Mouse (Mus musculus) embryonic facial prominence, embryonic 15.5 days (tissue): ENCODE results near the gene Kansl1l. TPM values are rescaled to one million over a fixed set of nuclear protein-coding genes. Genes with fewer than 3 reads are reported as not detected.
"Not testable (repeated sequence)": the region's sequence is repeated elsewhere in the genome, so short reads cannot be mapped to it uniquely, and the experiment has no call there.

Experiments
- ATAC-seq: fragments of 200-750 bp; cut with Nextera tagmentation; 2 replicates; pipeline ENCODE4 v1.8.0; 2017; ENCODE audit warnings: low read depth, moderate TSS enrichment; ENCODE audit not compliant: insufficient number of reproducible peaks, low FRiP score, low TSS enrichment
- H3K27ac ChIP-seq: fragments of 300-500 bp; sonication (generic); replicated peaks from 2 replicates; pipeline ENCODE4 v1.5.1; 2015; ENCODE audit warnings: mild to moderate bottlenecking, inconsistent platforms
- H3K27me3 ChIP-seq: fragments of 300-500 bp; sonication (generic); 2 replicates; pipeline ENCODE4 v1.6.1; 2015; ENCODE audit warnings: inconsistent platforms
- H3K36me3 ChIP-seq: fragments of 300-500 bp; sonication (generic); 2 replicates; pipeline ENCODE4 v1.6.1; 2015; ENCODE audit warnings: mild to moderate bottlenecking, inconsistent platforms
- H3K4me1 ChIP-seq: fragments of 300-500 bp; sonication (generic); 2 replicates; pipeline ENCODE4 v1.6.1; 2015; ENCODE audit warnings: inconsistent platforms
- H3K4me2 ChIP-seq: fragments of 300-500 bp; sonication (generic); replicated peaks from 2 replicates; pipeline ENCODE4 v1.6.1; 2015; ENCODE audit warnings: mild to moderate bottlenecking, inconsistent platforms
- H3K4me3 ChIP-seq: fragments of 300-500 bp; sonication (generic); replicated peaks from 2 replicates; pipeline ENCODE4 v1.5.1; 2015; ENCODE audit warnings: mild to moderate bottlenecking, inconsistent platforms
- H3K9ac ChIP-seq: fragments of 300-500 bp; sonication (generic); 2 replicates; pipeline ENCODE4 v1.6.1; 2015; ENCODE audit warnings: inconsistent platforms
- H3K9me3 ChIP-seq: fragments of 300-500 bp; sonication (generic); replicated peaks from 2 replicates; pipeline ENCODE4 v1.6.1; 2016; ENCODE audit warnings: inconsistent platforms
- WGBS: fragments of 180-500 bp; shearing (Covaris S2); methylation state at CpG from one replicate; pipeline ENCODE4 v1.1.7; 2015; 5-methylcytosine and 5-hydroxymethylcytosine counted together
- polyA plus RNA-seq: library from polyadenylated mRNA; unstranded; fragments of >200 nt; fragmentation: Nextera tagmentation; extraction: Ambion mirVana; gene quantifications from 2 replicates; pipeline ENCODE4 v1.2.1, GENCODE M21; 2015

Gene Kansl1l
- polyA plus RNA-seq, 1 experiment from 2014 or later, result 16.9 TPM

DNA sequence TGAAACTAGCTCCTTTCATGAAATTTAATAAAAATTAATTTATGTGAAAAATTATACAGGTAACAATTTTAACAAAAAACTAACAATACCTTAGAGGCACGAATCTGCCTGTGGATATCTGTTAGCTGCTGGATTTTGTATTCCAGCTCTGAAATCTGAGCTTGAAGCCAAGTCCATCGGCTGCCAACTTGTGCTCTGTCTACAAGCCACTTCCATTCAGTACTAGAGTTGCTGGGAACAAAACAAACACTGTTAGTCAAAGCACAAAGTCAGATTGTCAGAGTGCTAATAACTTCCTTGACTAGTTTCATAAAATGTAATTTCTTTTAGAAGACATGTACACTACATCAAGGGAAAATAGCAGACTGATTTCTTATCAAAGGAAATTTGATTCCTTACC, 39.5 kb downstream of the Kansl1l start:
- Histone ChIP-seq H3K9ac (no peak overlapping the region), H3K4me2 (no peak overlapping the region), H3K27ac (no peak overlapping the region), H3K9me3 (no peaks in the 10 kb centered on the region), H3K27me3 (no peaks in the 10 kb centered on the region), H3K4me3 (no peak overlapping the region), H3K4me1 (no peaks in the 10 kb centered on the region), H3K36me3 (no peaks in the 10 kb centered on the region)
- ATAC-seq, result no peak
- 43% methylated on average over 2 of the region's 2 CpGs for whole genome bisulfite sequencing

DNA sequence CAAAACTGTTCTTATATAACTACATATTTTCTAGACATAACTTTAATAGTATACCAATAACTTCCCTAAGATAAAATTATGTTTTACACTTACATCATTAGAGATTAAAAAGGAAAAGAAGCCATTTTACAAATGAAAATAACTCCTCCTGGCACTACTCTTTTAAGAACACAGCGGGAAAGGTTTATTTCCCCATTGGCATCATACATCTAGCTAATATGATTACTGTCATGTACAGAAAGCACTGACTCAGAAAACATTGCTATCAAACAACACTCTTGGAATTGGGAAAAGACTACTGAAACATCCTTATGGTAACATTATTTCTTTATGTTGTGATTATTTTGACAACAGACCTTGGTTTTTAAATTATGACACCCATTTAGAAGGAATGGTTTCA, 48.6 kb downstream of the Kansl1l start:
- Histone ChIP-seq H3K9me3 (no peaks in the 10 kb centered on the region), H3K9ac (no peak overlapping the region), H3K4me3 (no peak overlapping the region), H3K27me3 (no peaks in the 10 kb centered on the region), H3K4me1 (no peaks in the 10 kb centered on the region), H3K27ac (no peak overlapping the region), H3K36me3 (peaks cover 13% of the 10 kb centered on the region; the same call in 1 of the 2 replicates), H3K4me2 (no peak overlapping the region)
- 92% methylated on average over 1 of the region's 1 CpGs for WGBS
- ATAC-seq, result no peak

DNA sequence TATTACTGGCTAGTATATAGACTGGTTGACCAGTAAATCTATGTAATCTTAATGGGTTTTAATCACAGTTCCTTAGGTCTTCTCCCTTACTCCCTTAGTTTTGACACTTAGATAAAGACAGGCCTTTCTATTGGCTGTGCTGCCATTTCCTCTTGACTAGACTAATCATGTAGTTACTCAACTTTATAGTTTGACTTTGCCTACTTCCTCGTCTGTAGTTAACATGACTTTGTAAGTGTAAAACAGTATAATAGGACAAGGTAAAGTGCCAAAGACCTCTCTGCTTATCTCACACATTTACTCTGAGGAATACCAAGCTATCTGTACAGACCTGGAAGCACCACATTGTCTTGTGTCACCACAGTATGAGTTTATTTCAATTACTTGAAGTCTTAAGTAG, 86.8 kb downstream of the Kansl1l start:
- WGBS, result 89% methylated on average over 1 of the region's 1 CpGs

DNA sequence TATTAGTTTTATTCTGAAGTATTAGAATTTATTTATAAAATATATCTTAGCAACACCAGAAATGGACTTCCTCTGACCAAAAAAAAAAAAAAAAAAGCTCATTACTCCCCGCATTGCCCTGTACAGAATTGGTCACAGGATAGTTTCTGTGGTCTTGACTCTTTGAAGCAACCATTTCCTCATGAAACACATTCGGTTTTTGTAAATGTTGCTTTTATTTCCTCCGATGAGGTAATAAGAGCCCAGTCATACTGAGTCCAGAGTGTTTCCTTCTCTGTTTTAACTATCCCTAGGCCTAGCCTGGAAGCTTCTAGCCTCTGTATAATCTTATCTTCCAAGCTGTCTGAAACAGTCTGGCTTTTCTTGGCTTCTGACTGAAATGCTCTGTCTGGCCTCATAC, 104.5 kb downstream of the Kansl1l start:
- Histone ChIP-seq H3K9me3 (no peaks in the 10 kb centered on the region), H3K27ac (no peak overlapping the region), H3K27me3 (no peaks in the 10 kb centered on the region), H3K9ac (no peak overlapping the region), H3K36me3 (peaks cover 38% of the 10 kb centered on the region), H3K4me3 (no peak overlapping the region), H3K4me1 (no peaks in the 10 kb centered on the region), H3K4me2 (no peak overlapping the region)
- WGBS, result 93% methylated on average over 3 of the region's 3 CpGs
- no peak for ATAC-seq

More for the DNA sequence above, 86.8 kb downstream of the Kansl1l start:
- no peaks in the 10 kb centered on the region for H3K4me1 ChIP-seq
- peaks cover 28% of the 10 kb centered on the region; the same call in 1 of the 2 replicates for H3K36me3 ChIP-seq
- H3K4me3 ChIP-seq, result no peak overlapping the region
- no peaks in the 10 kb centered on the region for H3K9me3 ChIP-seq
- no peak for ATAC-seq
- H3K27me3 ChIP-seq, result no peaks in the 10 kb centered on the region
- H3K9ac ChIP-seq, result no peak overlapping the region
- H3K27ac ChIP-seq, result no peak overlapping the region
- no peak overlapping the region for H3K4me2 ChIP-seq

DNA sequence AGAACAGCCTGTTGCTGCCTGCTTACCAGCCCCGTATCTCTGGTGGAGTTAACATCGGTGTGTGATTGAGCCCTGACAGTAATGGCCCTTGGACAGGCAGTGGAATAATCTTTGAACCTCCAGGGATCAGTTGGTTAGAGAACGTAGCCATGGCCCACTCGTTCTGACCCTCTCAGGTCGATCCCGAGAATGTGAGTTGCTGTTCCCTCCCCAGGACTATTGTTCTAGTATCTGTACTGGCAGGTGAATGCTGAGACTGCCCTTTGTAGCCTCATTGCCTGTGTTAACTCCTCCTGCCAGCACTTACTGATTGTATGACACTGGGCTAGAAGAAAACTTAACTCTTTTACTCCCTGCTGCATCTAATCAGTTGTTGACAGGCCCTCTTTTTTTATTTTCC, 112.8 kb downstream of the Kansl1l start:
- no peaks in the 10 kb centered on the region for H3K27me3 ChIP-seq
- ATAC-seq, result no peak
- WGBS, result 73% methylated on average over 6 of the region's 6 CpGs

DNA sequence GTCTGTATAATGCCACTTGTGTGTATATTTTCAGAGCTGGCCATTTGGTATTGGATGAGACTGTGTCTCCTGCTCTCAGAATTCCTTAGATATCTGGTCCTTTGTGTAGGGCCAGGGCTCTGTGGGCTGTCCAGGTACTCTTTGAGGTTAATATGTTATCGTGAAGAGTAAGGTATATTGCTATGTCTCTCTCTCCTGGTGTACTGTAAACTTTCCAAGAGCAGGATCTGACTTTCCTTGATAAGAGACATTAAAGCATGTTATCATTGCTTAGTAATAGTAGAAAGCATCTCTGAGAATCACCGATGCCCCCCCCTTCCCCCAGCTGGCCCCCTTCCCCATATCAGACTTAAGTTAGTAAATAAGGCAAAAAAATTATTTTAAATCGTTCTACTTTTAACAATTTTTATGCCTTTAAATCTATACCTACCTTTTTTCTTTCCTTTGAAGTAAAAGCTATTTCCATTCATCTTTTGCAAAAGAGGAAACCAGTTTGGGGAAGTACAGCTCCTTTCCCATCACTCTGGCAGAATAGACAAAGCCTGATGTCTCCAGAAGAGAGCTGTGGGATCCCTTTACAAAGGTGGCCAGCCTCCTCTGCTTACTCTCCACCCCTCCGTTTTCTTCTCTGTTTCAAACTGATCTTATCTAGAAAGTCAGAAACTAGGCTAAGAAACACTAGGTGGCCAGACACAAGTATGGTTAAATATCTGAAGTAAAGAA, 114.6 kb downstream of the Kansl1l start:
- Histone ChIP-seq H3K9ac (no peak overlapping the region), H3K4me1 (peaks cover 5% of the 10 kb centered on the region; the same call in 1 of the 2 replicates), H3K27me3 (no peaks in the 10 kb centered on the region), H3K4me2 (no peak overlapping the region), H3K4me3 (no peak overlapping the region), H3K36me3 (0 out of 2 replicates have a peak, but pooled peaks cover 7% of the 10 kb centered on the region), H3K9me3 (no peaks in the 10 kb centered on the region), H3K27ac (no peak overlapping the region)
- ATAC-seq, result no peak
- 80% methylated on average over 4 of the region's 4 CpGs for WGBS

More for the DNA sequence above, 112.8 kb downstream of the Kansl1l start:
- H3K36me3 ChIP-seq, result 0 out of 2 replicates have a peak, but pooled peaks cover 16% of the 10 kb centered on the region
- H3K9me3 ChIP-seq, result no peaks in the 10 kb centered on the region
- H3K4me2 ChIP-seq, result no peak overlapping the region
- no peak overlapping the region for H3K27ac ChIP-seq
- no peak overlapping the region for H3K9ac ChIP-seq
- H3K4me1 ChIP-seq, result peaks cover 5% of the 10 kb centered on the region; the same call in 1 of the 2 replicates
- H3K4me3 ChIP-seq, result no peak overlapping the region

DNA sequence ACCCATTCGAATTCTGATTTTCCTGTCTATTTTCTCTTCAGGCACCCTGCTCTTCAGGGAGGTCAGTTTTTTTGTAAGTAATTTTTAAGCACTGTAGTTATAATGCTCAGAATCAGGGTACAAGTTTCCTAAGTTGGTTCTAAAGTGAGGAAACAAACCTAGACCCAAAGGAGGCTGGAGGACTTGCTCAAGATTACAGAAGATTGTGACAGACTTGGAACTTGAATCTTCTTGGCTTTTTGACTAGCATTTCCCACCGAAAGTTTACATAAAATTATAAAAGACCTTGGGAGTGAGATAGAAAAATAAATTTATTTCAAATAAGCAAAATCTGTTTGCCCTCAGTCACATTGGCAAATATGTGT, 115.8 kb downstream of the Kansl1l start:
- Histone ChIP-seq H3K9ac (peak overlapping the region; percentile 59), H3K27me3 (no peaks in the 10 kb centered on the region), H3K4me2 (peak overlapping the region; percentile 56), H3K9me3 (no peaks in the 10 kb centered on the region), H3K4me3 (peak overlapping the region; percentile 88), H3K27ac (no peak overlapping the region), H3K36me3 (0 out of 2 replicates have a peak, but pooled peaks cover 2% of the 10 kb centered on the region), H3K4me1 (peaks cover 5% of the 10 kb centered on the region; the same call in 1 of the 2 replicates)
- WGBS, result 32% methylated on average over 2 of the region's 2 CpGs
- no peak for ATAC-seq

DNA sequence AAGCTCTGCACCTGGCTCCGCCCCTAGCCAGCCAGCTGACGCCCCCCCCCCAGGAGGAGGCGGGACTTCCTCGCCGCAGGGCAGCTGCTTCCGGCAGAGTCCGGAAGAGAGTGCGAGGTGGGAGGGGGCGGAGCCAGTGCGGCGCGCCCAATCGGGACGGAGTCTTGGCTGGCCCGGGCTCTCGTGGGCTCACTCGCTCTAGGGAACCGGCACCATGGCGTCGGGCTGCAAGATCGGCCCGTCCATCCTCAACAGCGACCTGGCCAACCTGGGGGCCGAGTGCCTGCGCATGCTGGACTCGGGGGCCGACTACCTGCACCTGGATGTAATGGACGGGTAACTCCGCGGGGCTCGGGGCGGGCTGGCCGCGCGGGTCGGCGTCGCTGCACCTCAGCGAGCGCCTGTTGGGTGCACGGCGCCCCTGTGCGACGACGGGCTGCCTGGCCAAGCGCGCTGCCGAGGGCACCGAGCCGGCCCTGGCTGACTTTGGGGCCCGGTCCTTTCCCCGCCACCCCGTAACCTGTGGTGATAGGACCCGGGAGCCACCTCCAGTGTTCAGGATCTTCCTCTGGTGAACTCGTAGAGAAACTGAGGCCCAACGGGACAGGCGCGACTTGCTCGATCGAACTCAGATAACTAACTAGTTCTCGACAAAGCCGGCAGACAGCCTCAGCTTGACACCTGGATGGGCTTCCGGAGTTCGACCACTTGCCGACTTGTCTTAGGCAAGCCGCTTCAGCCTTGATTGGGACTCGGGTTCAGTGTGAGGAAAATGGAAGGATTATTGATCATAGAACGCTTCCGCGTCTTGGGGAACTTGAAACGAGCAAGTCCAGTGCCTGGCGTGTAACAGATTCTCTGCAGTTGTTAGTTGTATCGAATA, 116.4 kb downstream of the Kansl1l start, which contains the start of gene Rpe:
Rpe (plus strand) TSS at position 139 of the 883 bp plus-strand sequence.
- peak; percentile 100 for ATAC-seq

DNA sequence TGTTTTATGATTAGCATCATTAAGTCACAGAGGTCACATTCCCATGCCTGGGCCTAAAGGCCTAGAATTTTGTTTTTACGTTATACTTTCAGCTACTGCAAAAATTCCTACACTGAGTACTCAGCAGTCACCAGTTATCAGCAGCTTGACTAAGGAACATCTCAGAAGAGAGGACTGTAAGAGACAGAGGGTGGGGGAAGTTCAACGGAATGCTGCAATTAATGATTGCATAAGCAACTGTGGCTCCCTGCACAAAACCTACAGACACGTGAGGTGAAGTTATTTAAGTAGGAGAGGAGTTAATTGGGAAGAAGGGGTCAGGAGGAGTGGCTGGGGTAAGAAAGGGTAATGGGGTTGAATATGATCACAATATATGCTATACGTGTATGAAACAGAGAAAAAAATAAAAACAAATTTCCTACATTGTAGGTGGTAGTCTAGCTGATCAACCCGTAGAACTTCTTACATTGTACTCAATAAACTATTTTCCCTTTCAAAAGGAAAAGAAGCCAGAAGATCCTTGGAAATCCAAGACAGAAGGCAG, 117.1 kb downstream of the Kansl1l start:
- no peak overlapping the region for H3K9ac ChIP-seq
- peaks cover 5% of the 10 kb centered on the region; the same call in 1 of the 2 replicates for H3K4me1 ChIP-seq
- peak overlapping the region; percentile 88 for H3K4me3 ChIP-seq
- peak overlapping the region; percentile 56 for H3K4me2 ChIP-seq
- WGBS, result 40% methylated on average over 5 of the region's 5 CpGs
- H3K27ac ChIP-seq, result no peak overlapping the region
- H3K9me3 ChIP-seq, result no peaks in the 10 kb centered on the region
- ATAC-seq, result no peak
- H3K27me3 ChIP-seq, result no peaks in the 10 kb centered on the region
- H3K36me3 ChIP-seq, result no peaks in the 10 kb centered on the region

More for the DNA sequence above, 116.4 kb downstream of the Kansl1l start, which contains the start of gene Rpe:
- H3K4me2 ChIP-seq, result peak within 1 kb of the TSS; percentile 56
- WGBS, result under 1% methylated on average over 73 of the region's 73 CpGs
- H3K4me3 ChIP-seq, result peak within 1 kb of the TSS; percentile 88
- H3K36me3 ChIP-seq, result no peaks in the 10 kb centered on the region
- H3K27me3 ChIP-seq, result no peaks in the 10 kb centered on the region
- no peaks in the 10 kb centered on the region for H3K9me3 ChIP-seq
- peak within 1 kb of the TSS; percentile 85 for H3K27ac ChIP-seq
- peaks cover 5% of the 10 kb centered on the region; the same call in 1 of the 2 replicates for H3K4me1 ChIP-seq
- peak within 1 kb of the TSS; percentile 59 for H3K9ac ChIP-seq

DNA sequence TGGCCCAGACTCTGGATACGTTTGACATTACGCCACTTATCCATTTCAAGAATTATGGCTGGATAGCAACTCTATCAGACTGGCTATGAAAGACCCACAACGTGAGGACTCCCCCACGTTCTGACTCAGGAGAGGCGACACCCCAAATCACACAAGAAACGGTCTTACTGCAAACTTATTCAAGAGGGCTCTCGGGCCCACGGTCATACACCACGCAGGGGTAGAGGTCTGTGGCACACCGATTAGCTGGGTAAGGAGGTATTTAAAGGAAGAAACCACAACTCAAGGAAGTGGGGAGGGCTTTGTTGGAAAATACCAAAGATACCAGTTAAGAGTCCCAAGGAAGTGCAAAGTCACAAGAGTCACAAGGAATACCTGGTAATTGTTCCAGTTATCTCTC, 117.7 kb downstream of the Kansl1l start:
- H3K4me3 ChIP-seq, H3K9me3 ChIP-seq, H3K27me3 ChIP-seq, H3K4me1 ChIP-seq, H3K9ac ChIP-seq, ATAC-seq, H3K36me3 ChIP-seq, H3K4me2 ChIP-seq, H3K27ac ChIP-seq: not testable (repeated sequence)
- WGBS, result 90% methylated on average over 10 of the region's 10 CpGs

DNA sequence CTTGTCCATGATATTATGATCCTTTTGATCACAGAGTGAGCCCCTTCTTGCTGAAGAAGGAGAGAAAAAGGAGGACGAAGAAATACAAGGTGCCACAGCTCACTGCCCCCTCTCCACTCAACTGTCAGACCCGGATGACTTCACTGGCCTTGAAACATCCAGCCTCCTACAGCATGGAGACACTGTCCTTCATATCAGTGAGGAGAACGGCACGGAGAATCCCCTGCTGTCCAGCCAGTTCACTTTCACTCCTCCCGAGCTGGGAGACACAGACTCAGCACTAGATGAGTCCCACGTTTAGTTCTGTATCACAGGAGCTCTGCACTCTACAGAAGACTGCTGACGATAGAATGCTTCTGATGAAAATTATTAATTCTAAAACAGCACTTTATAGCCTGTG, 122.1 kb downstream of the Kansl1l start:
- 64% methylated on average over 7 of the region's 7 CpGs for WGBS

More for the DNA sequence above, 122.1 kb downstream of the Kansl1l start:
- H3K4me2 ChIP-seq, result no peak overlapping the region
- no peaks in the 10 kb centered on the region for H3K9me3 ChIP-seq
- no peaks in the 10 kb centered on the region for H3K27me3 ChIP-seq
- no peak overlapping the region for H3K4me3 ChIP-seq
- no peaks in the 10 kb centered on the region for H3K4me1 ChIP-seq
- no peak overlapping the region for H3K9ac ChIP-seq
- no peak for ATAC-seq
- H3K27ac ChIP-seq, result no peak overlapping the region
- no peaks in the 10 kb centered on the region for H3K36me3 ChIP-seq
